Mouse (Mus musculus): ENCODE results near the gene Cmss1. TPM values are rescaled to one million over a fixed set of nuclear protein-coding genes. Genes with fewer than 3 reads are reported as not detected.
A peak's percentile ranks its signal among the peaks of the same experiment; 100 is the strongest.

Gene Cmss1
- polyA plus RNA-seq, 1 experiment from 2014 or later, result 38.3 TPM

DNA sequence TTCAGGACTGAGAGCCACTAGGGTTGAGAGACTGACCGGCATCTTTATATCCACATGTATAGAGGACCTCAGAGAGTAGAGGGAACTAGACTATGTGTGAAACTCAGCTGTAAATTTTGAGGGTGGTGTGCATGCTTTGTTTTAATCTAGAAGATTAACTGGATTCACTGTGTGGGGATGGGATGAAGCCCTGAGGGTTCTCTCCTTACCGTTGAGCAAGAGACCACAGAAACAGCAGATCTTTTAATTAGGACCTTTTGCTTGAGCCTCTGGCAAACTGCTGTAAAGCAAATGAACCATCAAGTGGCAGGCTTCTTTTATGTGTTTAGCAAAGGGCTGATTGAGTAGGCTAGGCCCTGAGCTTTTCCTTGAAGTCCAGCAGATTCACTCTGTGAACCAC, 150.7 kb downstream of the Cmss1 start:
- Histone ChIP-seq H3K27ac (ENCODE audit: low read depth, low read length) (no peak overlapping the region), H3K9ac (replicated peaks; ENCODE audit: low read depth, low read length) (no peak overlapping the region), H3K4me2 (ENCODE audit: low read depth, low read length) (no peak overlapping the region), H3K4me3 (ENCODE audit: low read depth, low read length) (no peak overlapping the region), H3K36me3 (ENCODE audit: control insufficient read depth, insufficient read depth, low read length) (no peaks in the 10 kb centered on the region), H3K27me3 (ENCODE audit: control insufficient read depth, insufficient read depth, low read length) (no peaks in the 10 kb centered on the region), H3K4me1 (ENCODE audit: control insufficient read depth, insufficient read depth, low read length) (no peaks in the 10 kb centered on the region), H3K9me3 (ENCODE audit: control insufficient read depth, low read length) (no peaks in the 10 kb centered on the region)
- no peak for ATAC-seq (ENCODE audit: low read depth)
- WGBS, result 41% methylated on average over 2 of the region's 2 CpGs

DNA sequence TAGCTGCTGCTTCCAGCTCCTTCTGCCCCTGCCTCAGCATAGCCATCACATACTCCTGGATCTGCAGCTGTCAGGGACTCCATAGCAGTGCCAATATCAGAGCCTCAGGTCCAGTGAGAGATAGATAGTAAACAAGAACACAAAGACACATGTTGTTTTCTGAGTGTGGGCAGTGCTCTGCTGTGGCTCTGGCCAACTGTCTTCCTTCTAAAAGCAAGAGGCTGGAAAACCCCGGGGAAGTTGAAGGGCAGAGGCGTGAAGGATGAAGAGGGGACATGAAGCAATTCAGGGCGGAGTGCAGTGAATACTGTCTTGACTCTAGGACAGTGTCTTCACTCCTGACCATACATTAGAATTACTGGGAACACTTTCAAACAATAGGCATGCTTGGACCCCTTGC, 151.1 kb downstream of the Cmss1 start:
- H3K4me2 ChIP-seq (ENCODE audit: low read depth, low read length), result no peak overlapping the region
- no peak overlapping the region for H3K4me3 ChIP-seq (ENCODE audit: low read depth, low read length)
- no peak overlapping the region for H3K9ac ChIP-seq (replicated peaks; ENCODE audit: low read depth, low read length)
- no peak overlapping the region for H3K27ac ChIP-seq (ENCODE audit: low read depth, low read length)
- no peak for ATAC-seq (ENCODE audit: low read depth)
- no peaks in the 10 kb centered on the region for H3K27me3 ChIP-seq (ENCODE audit: control insufficient read depth, insufficient read depth, low read length)
- H3K9me3 ChIP-seq (ENCODE audit: control insufficient read depth, low read length), result no peaks in the 10 kb centered on the region
- 88% methylated on average over 3 of the region's 3 CpGs for WGBS
- H3K4me1 ChIP-seq (ENCODE audit: control insufficient read depth, insufficient read depth, low read length), result no peaks in the 10 kb centered on the region
- no peaks in the 10 kb centered on the region for H3K36me3 ChIP-seq (ENCODE audit: control insufficient read depth, insufficient read depth, low read length)

DNA sequence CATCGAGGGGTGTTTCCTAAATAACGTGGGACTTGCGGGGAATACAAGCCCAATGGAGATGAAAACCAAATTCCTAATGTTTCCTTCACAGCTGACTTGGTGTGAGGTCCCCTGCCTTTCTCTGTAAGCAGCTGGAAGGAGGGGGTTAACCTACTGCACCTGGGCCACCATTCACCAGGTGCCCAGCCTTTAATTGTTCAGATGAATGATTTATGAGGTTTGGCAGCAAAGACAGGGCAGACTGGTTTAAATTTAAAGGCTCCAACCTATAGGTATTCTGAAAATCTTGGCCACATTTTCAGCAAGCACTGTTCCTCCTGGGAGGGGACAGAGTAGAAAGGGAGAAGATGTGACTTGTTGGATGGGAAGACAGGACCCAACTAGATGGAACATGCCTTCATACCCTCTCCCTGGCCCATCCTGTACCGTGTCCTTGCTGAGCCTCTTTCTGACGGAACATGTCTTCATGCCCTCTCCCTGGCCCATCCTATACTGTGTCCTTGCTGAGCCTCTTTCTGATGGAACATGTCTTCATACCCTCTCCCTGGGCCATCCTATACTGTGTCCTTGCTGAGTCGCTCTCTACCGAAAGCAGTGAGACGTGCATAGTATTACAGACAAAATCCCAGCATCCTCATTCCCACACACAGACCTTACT, 152.4 kb downstream of the Cmss1 start:
- Histone ChIP-seq H3K4me2 (ENCODE audit: low read depth, low read length) (no peak overlapping the region), H3K4me3 (ENCODE audit: low read depth, low read length) (no peak overlapping the region), H3K27ac (ENCODE audit: low read depth, low read length) (no peak overlapping the region), H3K36me3 (ENCODE audit: control insufficient read depth, insufficient read depth, low read length) (no peaks in the 10 kb centered on the region), H3K4me1 (ENCODE audit: control insufficient read depth, insufficient read depth, low read length) (no peaks in the 10 kb centered on the region), H3K9me3 (ENCODE audit: control insufficient read depth, low read length) (no peaks in the 10 kb centered on the region), H3K9ac (replicated peaks; ENCODE audit: low read depth, low read length) (no peak overlapping the region), H3K27me3 (ENCODE audit: control insufficient read depth, insufficient read depth, low read length) (no peaks in the 10 kb centered on the region)
- WGBS, result 93% methylated on average over 8 of the region's 8 CpGs
- ATAC-seq (ENCODE audit: low read depth), result no peak

DNA sequence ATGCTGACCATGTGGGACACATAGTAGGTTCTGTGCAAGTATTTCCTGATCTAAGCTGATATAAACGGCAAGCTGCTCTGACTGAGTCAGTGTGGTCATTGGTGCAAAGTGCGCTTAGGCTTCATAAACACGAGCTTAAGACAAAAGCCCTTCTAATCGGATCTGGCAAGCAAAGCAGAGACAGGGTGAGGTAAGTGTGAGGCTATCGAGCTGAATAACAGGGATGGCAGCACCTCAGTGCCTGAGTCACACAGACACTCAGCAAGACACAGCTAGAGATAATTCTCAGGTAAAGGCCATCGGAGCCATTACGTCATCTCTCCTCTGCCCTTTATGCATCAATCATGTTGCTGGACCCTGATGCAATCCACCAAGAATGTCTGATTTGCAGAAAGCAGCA, 153.7 kb downstream of the Cmss1 start:
- H3K4me3 ChIP-seq (ENCODE audit: low read depth, low read length), result no peak overlapping the region
- H3K4me1 ChIP-seq (ENCODE audit: control insufficient read depth, insufficient read depth, low read length), result no peaks in the 10 kb centered on the region
- H3K9ac ChIP-seq (replicated peaks; ENCODE audit: low read depth, low read length), result no peak overlapping the region
- no peaks in the 10 kb centered on the region for H3K36me3 ChIP-seq (ENCODE audit: control insufficient read depth, insufficient read depth, low read length)
- no peak overlapping the region for H3K4me2 ChIP-seq (ENCODE audit: low read depth, low read length)
- 75% methylated on average over 7 of the region's 7 CpGs for WGBS
- no peaks in the 10 kb centered on the region for H3K9me3 ChIP-seq (ENCODE audit: control insufficient read depth, low read length)
- H3K27me3 ChIP-seq (ENCODE audit: control insufficient read depth, insufficient read depth, low read length), result no peaks in the 10 kb centered on the region
- no peak overlapping the region for H3K27ac ChIP-seq (ENCODE audit: low read depth, low read length)
- ATAC-seq (ENCODE audit: low read depth), result no peak

DNA sequence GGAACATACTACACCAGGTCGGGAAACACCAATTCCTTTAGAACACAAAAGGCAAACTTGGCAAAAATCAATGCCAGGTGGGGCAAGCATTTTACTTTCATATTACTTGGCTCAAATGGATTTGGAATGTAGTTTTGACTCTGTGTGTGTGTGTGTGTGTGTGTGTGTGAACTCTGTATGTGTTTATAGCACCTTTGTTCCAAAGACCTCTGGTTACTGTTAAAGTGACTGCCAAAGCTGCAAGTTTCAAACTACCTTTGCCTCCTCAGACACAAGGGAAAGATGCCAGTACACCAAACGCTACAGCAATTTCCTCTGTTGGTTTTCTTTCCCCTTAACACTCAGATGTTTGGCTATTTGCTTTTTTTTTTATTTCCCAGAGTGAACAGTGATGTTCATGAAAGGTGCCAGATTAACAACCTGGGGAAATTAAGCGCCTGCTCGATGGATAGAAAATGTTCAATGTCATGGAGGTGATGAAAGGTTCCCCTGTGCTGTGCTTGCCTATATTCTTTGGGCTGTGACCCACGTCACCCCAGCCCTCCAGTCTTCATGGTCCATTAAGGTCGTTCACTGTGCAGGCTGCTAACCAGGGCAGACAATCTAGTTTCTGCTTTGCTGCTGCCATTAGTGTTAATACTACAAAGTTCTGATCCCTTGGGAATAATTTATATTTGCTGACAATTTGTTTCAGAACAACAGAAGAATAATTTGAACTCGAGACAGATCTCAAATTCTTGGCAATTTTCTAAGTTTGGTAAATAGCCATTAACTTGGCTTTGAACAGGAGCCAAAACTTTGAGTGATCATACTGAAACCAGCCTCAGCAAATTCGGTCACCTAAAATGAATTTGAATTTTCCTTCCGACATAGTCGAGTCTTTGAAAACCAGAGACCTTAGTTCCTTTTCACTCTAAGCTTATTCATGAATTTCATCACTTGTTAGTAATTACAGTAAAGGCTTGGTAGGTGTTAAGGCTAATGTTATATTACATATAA, 161.3 kb downstream of the Cmss1 start:
- no peak for ATAC-seq (ENCODE audit: low read depth)
- no peaks in the 10 kb centered on the region for H3K36me3 ChIP-seq (ENCODE audit: control insufficient read depth, insufficient read depth, low read length)
- H3K9ac ChIP-seq (replicated peaks; ENCODE audit: low read depth, low read length), result no peak overlapping the region
- no peak overlapping the region for H3K4me2 ChIP-seq (ENCODE audit: low read depth, low read length)
- WGBS, result 55% methylated on average over 10 of the region's 10 CpGs
- no peak overlapping the region for H3K4me3 ChIP-seq (ENCODE audit: low read depth, low read length)
- H3K4me1 ChIP-seq (ENCODE audit: control insufficient read depth, insufficient read depth, low read length), result no peaks in the 10 kb centered on the region
- no peaks in the 10 kb centered on the region for H3K9me3 ChIP-seq (ENCODE audit: control insufficient read depth, low read length)
- H3K27ac ChIP-seq (ENCODE audit: low read depth, low read length), result no peak overlapping the region
- no peaks in the 10 kb centered on the region for H3K27me3 ChIP-seq (ENCODE audit: control insufficient read depth, insufficient read depth, low read length)

DNA sequence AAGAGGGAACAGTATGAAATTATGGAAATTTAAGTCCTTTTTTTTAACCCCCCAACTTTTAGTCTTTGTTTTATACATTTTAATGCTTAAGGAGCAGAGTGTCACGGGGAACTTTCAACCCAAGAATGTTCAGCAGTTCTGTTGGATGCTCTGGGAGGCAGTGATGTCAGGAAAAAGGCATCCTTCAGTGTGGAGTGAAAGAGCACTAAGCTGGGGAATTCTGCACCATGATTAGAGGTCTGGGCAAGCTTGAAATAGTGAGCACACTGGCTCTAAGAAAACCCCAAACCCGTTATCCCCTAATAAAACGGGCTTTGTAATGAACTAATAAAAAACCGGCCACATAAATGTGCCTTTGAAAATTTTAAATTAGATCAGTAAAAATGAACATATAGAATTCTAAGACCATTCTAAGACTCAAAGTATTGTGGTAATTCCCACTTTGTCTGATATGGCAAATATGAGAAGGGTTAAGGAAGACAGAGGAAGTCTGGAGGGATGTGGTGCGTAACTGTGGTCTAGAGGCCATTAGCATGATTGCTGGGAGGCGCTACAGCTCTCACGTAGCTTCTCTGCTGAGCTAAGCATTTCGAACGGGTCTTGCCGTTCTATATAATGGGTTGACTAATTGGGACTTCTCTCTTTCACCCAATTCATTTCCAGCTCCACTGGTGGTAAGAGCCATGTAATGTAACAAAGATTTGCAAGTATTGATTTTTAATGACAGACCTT, 165.8 kb downstream of the Cmss1 start:
- Histone ChIP-seq H3K9ac (replicated peaks; ENCODE audit: low read depth, low read length) (no peak overlapping the region), H3K4me1 (ENCODE audit: control insufficient read depth, insufficient read depth, low read length) (no peaks in the 10 kb centered on the region; the same call in 1 of the 2 replicates), H3K36me3 (ENCODE audit: control insufficient read depth, insufficient read depth, low read length) (no peaks in the 10 kb centered on the region), H3K9me3 (ENCODE audit: control insufficient read depth, low read length) (no peaks in the 10 kb centered on the region), H3K4me3 (ENCODE audit: low read depth, low read length) (no peak overlapping the region), H3K27ac (ENCODE audit: low read depth, low read length) (no peak overlapping the region), H3K27me3 (ENCODE audit: control insufficient read depth, insufficient read depth, low read length) (no peaks in the 10 kb centered on the region), H3K4me2 (ENCODE audit: low read depth, low read length) (no peak overlapping the region)
- 77% methylated on average over 10 of the region's 10 CpGs for WGBS
- no peak for ATAC-seq (ENCODE audit: low read depth)

DNA sequence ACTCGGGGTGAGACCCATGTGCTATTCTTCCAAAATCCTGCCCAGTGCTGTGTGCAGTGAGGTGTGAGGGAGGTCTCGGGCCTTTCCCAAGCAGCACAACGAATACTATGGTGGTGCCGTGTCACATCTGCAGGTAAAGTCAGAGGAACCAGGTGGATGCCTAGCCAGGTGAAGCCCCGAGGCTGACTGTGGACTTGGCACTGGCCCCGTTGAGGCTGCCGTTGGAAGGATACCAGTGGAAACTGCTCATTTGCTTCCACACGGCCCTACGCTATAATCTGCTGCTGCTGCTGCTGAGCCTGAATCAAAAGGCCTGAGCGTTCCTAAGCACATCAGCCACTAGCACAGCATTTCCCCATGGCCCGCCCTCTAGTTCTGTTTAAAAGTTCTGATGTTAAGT, 167.5 kb downstream of the Cmss1 start:
- Histone ChIP-seq H3K4me2 (ENCODE audit: low read depth, low read length) (no peak overlapping the region), H3K27me3 (ENCODE audit: control insufficient read depth, insufficient read depth, low read length) (no peaks in the 10 kb centered on the region), H3K4me3 (ENCODE audit: low read depth, low read length) (no peak overlapping the region), H3K9ac (replicated peaks; ENCODE audit: low read depth, low read length) (no peak overlapping the region), H3K9me3 (ENCODE audit: control insufficient read depth, low read length) (no peaks in the 10 kb centered on the region), H3K27ac (ENCODE audit: low read depth, low read length) (no peak overlapping the region), H3K4me1 (ENCODE audit: control insufficient read depth, insufficient read depth, low read length) (no peaks in the 10 kb centered on the region; the same call in 1 of the 2 replicates), H3K36me3 (ENCODE audit: control insufficient read depth, insufficient read depth, low read length) (no peaks in the 10 kb centered on the region)
- ATAC-seq (ENCODE audit: low read depth), result no peak
- 91% methylated on average over 11 of the region's 11 CpGs for WGBS

DNA sequence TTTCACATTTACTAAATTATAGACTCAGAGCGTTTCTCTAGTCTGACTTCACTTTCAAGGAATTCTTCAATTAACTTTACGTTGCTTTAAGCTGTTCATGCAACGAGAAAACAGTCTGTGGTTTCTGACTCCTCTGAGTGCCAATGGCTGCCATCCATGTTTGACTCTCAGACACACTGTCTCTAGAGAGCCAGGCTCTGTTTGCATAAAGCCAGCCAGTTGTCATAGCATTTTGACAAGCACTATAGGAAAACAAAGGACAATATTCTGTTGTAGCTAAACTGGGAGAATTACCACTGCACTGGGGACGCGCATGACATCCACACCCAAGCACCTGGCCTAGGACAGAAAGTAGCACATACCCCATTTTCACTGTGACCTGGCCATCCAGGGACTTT, 168.4 kb downstream of the Cmss1 start:
- Histone ChIP-seq H3K27ac (ENCODE audit: low read depth, low read length) (no peak overlapping the region), H3K4me3 (ENCODE audit: low read depth, low read length) (no peak overlapping the region), H3K4me1 (ENCODE audit: control insufficient read depth, insufficient read depth, low read length) (no peaks in the 10 kb centered on the region; the same call in 1 of the 2 replicates), H3K27me3 (ENCODE audit: control insufficient read depth, insufficient read depth, low read length) (no peaks in the 10 kb centered on the region), H3K4me2 (ENCODE audit: low read depth, low read length) (no peak overlapping the region), H3K36me3 (ENCODE audit: control insufficient read depth, insufficient read depth, low read length) (no peaks in the 10 kb centered on the region), H3K9ac (replicated peaks; ENCODE audit: low read depth, low read length) (no peak overlapping the region), H3K9me3 (ENCODE audit: control insufficient read depth, low read length) (no peaks in the 10 kb centered on the region)
- 0 out of 2 replicates have a peak, but pooled peaks have one; percentile 47 for ATAC-seq (ENCODE audit: low read depth)
- 65% methylated on average over 5 of the region's 5 CpGs for WGBS
